Mouse (Mus musculus) C2C12 (cell line): ENCODE measurements around the gene Scarf2. TPM values are rescaled to one million over a fixed set of nuclear protein-coding genes. Genes with fewer than 3 reads are reported as not detected.

Experiments
- H3K27me3 ChIP-seq: one replicate; pipeline ENCODE4 v1.6.1; 2011; ENCODE audit not compliant: control insufficient read depth, insufficient read depth, insufficient read length
- H3K36me3 ChIP-seq: one replicate; pipeline ENCODE4 v1.6.1; 2011; ENCODE audit not compliant: control insufficient read depth, insufficient read depth
- H3K4me3 ChIP-seq: one replicate; pipeline ENCODE4 v1.5.1; 2011; ENCODE audit warnings: mild to moderate bottlenecking, control low read depth; ENCODE audit not compliant: poor library complexity, insufficient read depth, severe bottlenecking
- H3K79me2 ChIP-seq: one replicate; pipeline ENCODE4 v1.6.1; 2011; ENCODE audit not compliant: control insufficient read depth, insufficient read depth
- H3K79me3 ChIP-seq: one replicate; pipeline ENCODE4 v1.6.1; 2011; ENCODE audit warnings: low read depth, control low read depth
- H3ac ChIP-seq: one replicate; pipeline ENCODE3; 2011; ENCODE audit warnings: low read depth; ENCODE audit not compliant: control insufficient read depth, insufficient read length
- CEBPB ChIP-seq: IDR thresholded peaks from one replicate; pipeline ENCODE4 v1.6.1; 2011; ENCODE audit warnings: low read depth, mild to moderate bottlenecking, control low read depth, moderate library complexity
- CTCF ChIP-seq: IDR thresholded peaks from one replicate; pipeline ENCODE4 v1.5.1; 2011; ENCODE audit not compliant: control insufficient read depth, insufficient read depth, insufficient read length
- FOSL1 ChIP-seq: IDR thresholded peaks from one replicate; pipeline ENCODE4 v1.8.0; 2011; ENCODE audit warnings: mild to moderate bottlenecking, low read length; ENCODE audit not compliant: poor library complexity, insufficient read depth, severe bottlenecking
- MAX ChIP-seq: IDR thresholded peaks from one replicate; pipeline ENCODE4 v1.6.1; 2011; ENCODE audit warnings: mild to moderate bottlenecking, control low read depth
- MYOD1 ChIP-seq: IDR thresholded peaks from one replicate; pipeline ENCODE4 v1.6.1; 2011; ENCODE audit warnings: low read depth; ENCODE audit not compliant: control insufficient read depth, insufficient read length
- MYOG ChIP-seq: IDR thresholded peaks from one replicate; pipeline ENCODE4 v1.6.1; 2011; ENCODE audit not compliant: control insufficient read depth, insufficient read length; ENCODE audit errors: extremely low read depth
- USF1 ChIP-seq: IDR thresholded peaks from one replicate; pipeline ENCODE4 v1.6.1; 2011; ENCODE audit warnings: low read depth, mild to moderate bottlenecking, control low read depth, moderate library complexity
- polyA plus RNA-seq: library from polyadenylated mRNA; unstranded; fragments of >200 nt; fragmentation: generic; extraction: Trizol; gene quantifications from one replicate; pipeline ENCODE4 v1.2.1, GENCODE M21; 2012; ENCODE audit warnings: missing spikeins

The Scarf2 gene
- polyA plus RNA-seq, 1 experiment, result 38.5 TPM

- H3ac ChIP-seq, result no peak overlapping the region
- H3K27me3 ChIP-seq, result peaks cover 62% of the 10 kb centered on the region
- no peaks in the 10 kb centered on the region for H3K79me2 ChIP-seq
- H3K4me3 ChIP-seq, result no peak overlapping the region
- H3K36me3 ChIP-seq, result no peaks in the 10 kb centered on the region
- TF ChIP-seq USF1 (no peak), MYOG (no peak), MAX (no peak), CTCF (no peak), CEBPB (no peak), FOSL1 (no peak), MYOD1 (no peak)
- H3K79me3 ChIP-seq, result no peaks in the 10 kb centered on the region
Observed at GRCm38 (mm10) chr16:17835481-17835880, 38.4 kb downstream of the Scarf2 start.

DNA sequence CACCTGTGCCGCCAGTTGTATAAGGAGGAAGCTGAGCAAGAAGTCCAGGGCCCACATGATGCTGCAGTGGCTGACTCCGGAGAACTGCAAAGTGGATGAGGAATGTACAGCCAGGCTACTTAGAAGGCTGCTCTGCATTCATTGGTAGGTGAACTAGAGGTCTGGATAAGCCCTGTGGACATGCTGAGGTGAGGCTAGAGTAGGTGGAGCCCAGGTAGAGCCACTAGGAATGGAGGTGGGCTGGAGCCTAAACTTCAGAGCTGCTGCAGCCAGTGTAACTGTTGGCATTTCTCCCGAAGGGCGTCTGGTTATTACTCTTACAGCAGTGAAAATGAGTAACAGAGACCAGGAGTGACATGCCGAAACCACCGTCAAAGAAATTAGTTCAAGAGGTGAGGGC lies 41.0 kb downstream of the Scarf2 start, which contains the start of gene Car15:
Gene Car15 (minus strand): TSS at position 314 of the 400 bp plus-strand sequence.
- H3K36me3 ChIP-seq, result peaks cover 15% of the 10 kb centered on the region
- H3K79me3 ChIP-seq, result no peaks in the 10 kb centered on the region
- H3K4me3 ChIP-seq, result no peak within 1 kb of the TSS
- no peaks in the 10 kb centered on the region for H3K79me2 ChIP-seq
- H3K27me3 ChIP-seq, result peaks cover 36% of the 10 kb centered on the region
- TF ChIP-seq FOSL1 (no peak), CTCF (no peak), MYOD1 (no peak), USF1 (no peak), MAX (no peak), CEBPB (no peak), MYOG (no peak)
- H3ac ChIP-seq, result no peak within 1 kb of the TSS

DNA sequence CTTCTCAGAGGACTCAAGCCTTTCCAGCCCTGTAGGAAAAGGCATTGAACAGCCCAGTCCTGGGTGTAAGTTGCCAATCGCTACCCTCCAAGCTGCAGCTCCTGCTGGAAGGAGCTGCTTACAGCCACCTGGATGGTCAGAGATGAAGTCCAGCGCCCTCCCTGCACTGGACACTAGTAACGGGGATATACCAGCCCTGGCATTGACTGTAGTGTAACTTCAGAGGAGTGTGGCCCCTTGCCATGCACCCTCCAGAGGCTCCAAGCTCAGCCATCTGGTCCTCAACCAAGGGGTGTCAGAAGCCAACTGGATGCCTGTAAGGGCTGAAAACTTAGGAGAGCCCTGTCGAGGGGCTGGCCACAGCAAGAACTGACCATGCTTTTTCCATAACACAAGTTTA lies 42.9 kb downstream of the Scarf2 start:
- no peak overlapping the region for H3ac ChIP-seq
- no peaks in the 10 kb centered on the region for H3K79me2 ChIP-seq
- H3K79me3 ChIP-seq, result no peaks in the 10 kb centered on the region
- no peak for TF ChIP-seq USF1
- no peak for TF ChIP-seq CTCF
- TF ChIP-seq FOSL1, result no peak
- no peak for TF ChIP-seq CEBPB
- TF ChIP-seq MYOD1, result no peak
- TF ChIP-seq MYOG, result no peak
- no peak for TF ChIP-seq MAX
- H3K27me3 ChIP-seq, result peaks cover 17% of the 10 kb centered on the region
- peaks cover 24% of the 10 kb centered on the region for H3K36me3 ChIP-seq
- no peak overlapping the region for H3K4me3 ChIP-seq

- Histone ChIP-seq H3K27me3 (no peaks in the 10 kb centered on the region), H3ac (no peak overlapping the region), H3K79me3 (no peaks in the 10 kb centered on the region), H3K4me3 (no peak overlapping the region), H3K36me3 (peaks cover 43% of the 10 kb centered on the region), H3K79me2 (no peaks in the 10 kb centered on the region)
- TF ChIP-seq MYOG, result no peak
Observed at GRCm38 (mm10) chr16:17842437-17842836, 45.4 kb downstream of the Scarf2 start.

- H3K36me3 ChIP-seq, result peaks cover 55% of the 10 kb centered on the region
- H3ac ChIP-seq, result no peak overlapping the region
- H3K79me2 ChIP-seq, result no peaks in the 10 kb centered on the region
- no peak overlapping the region for H3K4me3 ChIP-seq
- no peaks in the 10 kb centered on the region for H3K27me3 ChIP-seq
- no peak for TF ChIP-seq CTCF
- no peak for TF ChIP-seq MYOG
- no peak for TF ChIP-seq CEBPB
- TF ChIP-seq MAX, result no peak
- no peak for TF ChIP-seq MYOD1
- no peaks in the 10 kb centered on the region for H3K79me3 ChIP-seq
Observed at GRCm38 (mm10) chr16:17843701-17844365, 46.8 kb downstream of the Scarf2 start.

- no peak overlapping the region for H3ac ChIP-seq
- H3K79me2 ChIP-seq, result no peaks in the 10 kb centered on the region
- peaks cover 66% of the 10 kb centered on the region for H3K36me3 ChIP-seq
- no peaks in the 10 kb centered on the region for H3K79me3 ChIP-seq
- H3K27me3 ChIP-seq, result no peaks in the 10 kb centered on the region
- no peak overlapping the region for H3K4me3 ChIP-seq
- TF ChIP-seq MYOG, result no peak
- no peak for TF ChIP-seq CTCF
- TF ChIP-seq FOSL1, result no peak
- no peak for TF ChIP-seq MAX
- TF ChIP-seq MYOD1, result no peak
- no peak for TF ChIP-seq USF1
- TF ChIP-seq CEBPB, result no peak
Observed at GRCm38 (mm10) chr16:17848431-17848830, 51.3 kb downstream of the Scarf2 start.
